Mouse (Mus musculus) adrenal gland, postnatal 14 days (tissue): ENCODE data around the gene Glo1. TPM values are rescaled to one million over a fixed set of nuclear protein-coding genes. Genes with fewer than 3 reads are reported as not detected.

ENCODE experiments used
- DNase-seq: peaks from one replicate; pipeline ENCODE4 v3.0.0; 2021; ENCODE audit warnings: mixed read lengths
- total RNA-seq: library from RNA; stranded (reverse); gene quantifications from 2 replicates; pipeline ENCODE4 v1.2.3, GENCODE M21; 2021

The Glo1 gene
- total RNA-seq, 1 experiment from 2014 or later, result 123 TPM

- DNase-seq, result peak; percentile 100
Measured at GRCm38 (mm10) chr17:30612075-30612859, 14.4 kb downstream of the Glo1 start.

DNA sequence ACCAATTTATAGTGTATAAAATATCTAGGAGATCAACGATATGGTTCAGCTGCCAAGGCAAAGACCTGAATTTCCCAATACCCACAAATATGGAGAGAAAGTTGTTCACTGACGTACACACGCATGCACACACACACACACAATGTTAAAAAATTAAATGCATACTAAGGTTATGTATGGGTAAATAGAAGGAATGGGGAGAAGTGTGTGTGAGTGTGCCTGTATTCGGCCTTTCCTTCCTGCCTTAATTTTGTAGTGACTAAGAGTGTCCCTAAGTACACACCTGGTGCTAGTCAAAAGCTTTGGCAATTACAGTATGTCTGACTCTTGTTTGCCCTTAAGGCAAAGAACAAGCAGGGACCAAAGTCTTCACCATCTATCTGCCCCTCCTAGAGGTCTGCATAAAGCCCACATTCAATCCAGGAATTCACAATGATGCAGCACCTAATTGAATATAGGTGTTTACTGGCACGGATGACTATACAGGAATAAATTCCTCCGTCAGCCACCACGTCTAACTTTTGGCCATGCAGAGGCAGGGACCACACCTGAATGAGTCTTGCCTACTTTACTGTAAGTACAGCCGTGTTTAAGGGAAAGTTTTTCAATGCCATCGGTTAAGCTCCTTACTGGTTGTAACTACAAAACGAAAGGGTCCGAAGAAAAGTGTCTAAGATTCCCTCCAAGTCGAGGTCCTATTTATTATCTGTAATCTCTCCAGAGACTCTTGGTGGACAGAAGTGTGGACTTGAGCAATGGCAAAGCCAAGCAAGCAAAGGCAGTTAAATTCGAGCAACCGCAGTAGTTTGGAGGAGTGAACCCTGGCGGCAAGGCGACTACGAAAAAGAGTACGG, 15.2 kb downstream of the Glo1 start:
- DNase-seq, result no peak

- DNase-seq, result no peak
Measured at GRCm38 (mm10) chr17:30610739-30611138, 15.9 kb downstream of the Glo1 start.

DNA sequence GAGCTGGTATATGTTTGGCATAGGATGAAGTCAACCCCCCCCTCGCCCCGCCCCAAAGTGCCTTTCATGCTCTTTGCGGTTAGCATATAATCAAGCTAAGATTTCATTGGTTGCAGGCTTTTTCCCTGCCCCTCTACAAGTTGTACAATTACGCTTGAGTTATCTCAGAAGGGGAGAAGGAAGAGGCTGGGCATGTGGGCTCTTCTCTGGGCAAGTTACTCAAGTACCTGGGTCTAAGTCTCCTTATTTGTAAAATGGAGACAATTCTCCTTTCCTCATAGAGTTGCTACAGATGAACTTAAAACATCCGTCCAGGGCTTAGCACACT, 16.7 kb downstream of the Glo1 start:
- no peak for DNase-seq

DNA sequence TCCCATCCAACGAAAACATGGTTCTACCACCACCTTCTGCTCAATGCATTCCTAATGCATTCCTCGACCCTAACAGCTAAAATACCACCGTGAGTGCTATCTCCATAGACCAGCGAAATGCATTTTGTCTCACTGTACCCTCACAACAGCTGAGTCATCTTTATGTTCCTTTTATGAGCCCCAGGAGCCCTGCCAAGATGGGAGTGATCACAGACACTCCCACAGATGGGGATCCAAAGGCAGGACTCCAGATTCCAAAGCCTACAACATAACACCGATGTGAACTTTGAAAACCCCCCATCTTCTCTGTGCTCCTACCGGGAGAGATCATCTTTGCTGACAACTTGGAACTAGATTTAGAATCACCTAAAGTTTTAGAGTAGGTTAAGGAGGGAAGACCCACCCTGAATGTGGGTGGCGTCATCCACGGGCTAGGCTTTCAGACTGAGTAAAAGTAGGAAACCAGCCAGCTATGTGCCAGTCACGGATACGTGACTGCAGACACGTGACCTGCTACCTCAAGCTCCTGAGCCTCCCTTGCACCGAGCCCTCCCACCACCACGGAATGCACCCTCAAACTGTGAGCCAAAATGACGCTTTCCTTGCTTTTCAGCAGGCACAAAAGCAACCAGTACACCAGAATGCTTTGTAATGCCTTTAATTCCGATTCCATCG, 17.2 kb downstream of the Glo1 start:
- DNase-seq, result no peak

DNA sequence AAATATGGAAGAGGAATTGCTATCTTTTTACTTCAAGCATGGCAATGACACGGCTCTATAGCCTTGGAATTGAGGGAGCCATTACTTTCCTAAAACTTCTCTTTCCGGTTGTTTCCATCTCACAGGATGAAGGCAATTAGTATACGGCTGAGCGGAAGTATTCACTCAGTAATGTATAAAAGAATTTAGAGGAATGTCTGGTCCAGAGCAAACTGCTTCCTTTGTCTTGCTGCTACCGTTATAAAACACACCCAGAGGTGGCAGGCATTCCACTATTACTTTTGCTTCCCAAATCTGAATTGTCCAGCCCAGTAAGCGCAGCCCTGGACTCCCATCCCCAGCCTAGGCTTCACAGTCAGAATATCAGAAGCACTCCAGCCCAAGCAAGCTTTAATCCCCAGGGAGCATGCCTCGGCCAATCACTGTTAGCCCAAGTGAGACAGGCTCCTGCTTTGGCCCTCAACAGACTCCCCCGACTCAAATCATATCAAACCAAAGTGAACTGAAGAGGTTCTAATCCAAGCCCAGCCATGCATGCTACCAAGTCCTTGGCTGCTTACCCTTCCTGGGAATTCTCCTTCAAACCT, 18.7 kb downstream of the Glo1 start:
- DNase-seq, result no peak

GRCm38 (mm10) chr17:30607330-30607729, 19.3 kb downstream of the Glo1 start:
- no peak for DNase-seq

GRCm38 (mm10) chr17:30606634-30607081, 20.0 kb downstream of the Glo1 start:
- no peak for DNase-seq

DNA sequence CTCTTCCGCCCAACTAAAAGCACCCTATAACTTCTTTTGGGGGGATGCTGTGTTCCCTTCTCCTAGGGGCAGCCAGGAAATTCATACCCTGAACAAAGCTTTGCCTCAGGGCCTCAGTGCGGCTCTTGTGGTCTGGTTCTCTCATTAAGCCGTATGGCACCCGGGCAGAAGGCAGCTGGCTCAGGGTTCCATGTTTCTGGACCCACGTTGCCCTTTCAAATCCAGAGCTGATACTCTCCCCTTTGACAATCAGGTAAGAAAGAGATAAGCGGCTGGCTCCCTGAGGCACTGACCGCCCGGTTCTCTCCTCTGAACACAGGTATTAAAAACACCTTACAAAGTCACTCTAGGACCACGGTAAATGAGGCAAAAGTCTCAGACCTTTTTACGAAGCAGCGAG, 20.5 kb downstream of the Glo1 start:
- DNase-seq, result no peak

DNA sequence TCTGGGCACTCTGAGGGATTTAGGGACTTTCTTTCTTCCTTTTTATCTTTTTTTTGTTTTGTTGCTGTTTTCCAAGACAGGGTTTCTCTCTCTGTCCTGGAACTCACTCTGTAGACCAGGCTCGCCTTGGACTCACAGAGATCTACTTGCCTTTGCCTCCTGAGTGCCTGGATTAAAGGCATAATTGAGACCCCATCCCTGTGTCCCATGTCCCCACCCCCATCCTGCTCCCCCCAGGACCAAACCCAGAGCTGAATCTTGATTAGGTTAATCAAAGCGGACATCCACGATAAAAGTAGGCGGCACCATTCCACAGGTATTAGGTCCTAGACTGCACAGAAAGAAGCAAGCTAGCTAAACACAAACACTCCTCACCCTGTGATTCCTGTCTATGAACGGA, 21.7 kb downstream of the Glo1 start:
- no peak for DNase-seq

- peak; percentile 33 for DNase-seq
Measured at GRCm38 (mm10) chr17:30604296-30604695, 22.4 kb downstream of the Glo1 start.

GRCm38 (mm10) chr17:30602175-30602574, 24.5 kb downstream of the Glo1 start:
- DNase-seq, result no peak

DNA sequence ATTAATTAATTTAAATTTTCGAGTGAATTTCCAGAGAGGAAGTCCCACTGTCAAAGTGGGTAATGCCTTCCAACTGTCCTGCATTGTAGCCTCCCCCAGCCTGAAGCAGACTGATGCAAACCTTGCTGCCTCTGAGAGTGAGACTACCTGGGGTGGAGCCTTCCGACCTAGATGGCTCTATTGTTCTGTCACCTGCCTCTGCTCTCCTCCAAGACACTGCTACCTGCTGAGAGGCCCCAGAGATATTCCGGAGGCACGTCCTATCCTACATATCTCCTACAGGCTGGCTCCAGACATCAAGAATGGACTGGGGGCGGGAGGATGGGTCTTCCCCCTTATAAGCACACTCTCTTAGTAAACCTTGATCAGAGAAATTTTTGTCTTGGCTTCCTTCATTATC, 28.4 kb downstream of the Glo1 start:
- no peak for DNase-seq

- no peak for DNase-seq
Measured at GRCm38 (mm10) chr17:30597786-30598185, 28.9 kb downstream of the Glo1 start.

- DNase-seq, result no peak
Measured at GRCm38 (mm10) chr17:30594846-30595245, 31.8 kb downstream of the Glo1 start.

GRCm38 (mm10) chr17:30594407-30594806, 32.3 kb downstream of the Glo1 start:
- no peak for DNase-seq

DNA sequence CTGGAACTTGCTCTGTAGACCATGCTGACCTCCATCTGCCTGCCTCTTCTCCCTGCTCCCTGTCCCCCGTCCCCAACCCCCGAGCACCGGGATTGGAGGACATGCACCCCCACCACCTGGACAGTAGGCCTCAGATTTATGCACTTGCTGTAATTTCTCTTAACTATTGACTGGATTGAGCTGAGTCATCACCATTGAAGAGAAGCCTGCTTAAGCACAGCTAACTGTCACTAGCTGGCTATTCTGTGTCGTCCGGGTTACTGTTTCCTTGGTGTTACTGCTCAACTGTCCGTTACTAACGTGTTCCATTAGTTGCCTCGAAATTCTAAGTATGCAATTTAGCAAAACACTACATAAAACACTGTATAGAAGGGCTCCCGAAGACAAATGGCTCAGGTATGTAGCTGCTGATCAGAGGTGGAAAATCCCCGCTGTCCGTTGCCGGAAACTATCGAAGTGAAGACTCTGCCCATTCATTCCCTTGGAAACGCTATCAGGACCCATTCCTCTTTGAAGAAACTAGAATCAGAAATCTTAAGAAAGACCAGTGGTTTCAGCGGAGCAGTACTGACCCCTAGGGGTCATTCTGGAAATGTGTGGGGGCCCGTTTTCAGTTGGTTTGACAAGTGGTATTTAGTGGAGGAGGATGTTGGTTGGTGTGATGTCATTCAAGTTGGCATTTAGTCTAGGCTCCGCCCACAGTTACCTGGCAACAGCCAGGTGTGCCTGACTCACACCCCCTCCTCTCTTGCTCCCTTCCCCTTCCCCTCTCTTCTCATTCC, 36.1 kb downstream of the Glo1 start:
- peak; percentile 69 for DNase-seq

DNA sequence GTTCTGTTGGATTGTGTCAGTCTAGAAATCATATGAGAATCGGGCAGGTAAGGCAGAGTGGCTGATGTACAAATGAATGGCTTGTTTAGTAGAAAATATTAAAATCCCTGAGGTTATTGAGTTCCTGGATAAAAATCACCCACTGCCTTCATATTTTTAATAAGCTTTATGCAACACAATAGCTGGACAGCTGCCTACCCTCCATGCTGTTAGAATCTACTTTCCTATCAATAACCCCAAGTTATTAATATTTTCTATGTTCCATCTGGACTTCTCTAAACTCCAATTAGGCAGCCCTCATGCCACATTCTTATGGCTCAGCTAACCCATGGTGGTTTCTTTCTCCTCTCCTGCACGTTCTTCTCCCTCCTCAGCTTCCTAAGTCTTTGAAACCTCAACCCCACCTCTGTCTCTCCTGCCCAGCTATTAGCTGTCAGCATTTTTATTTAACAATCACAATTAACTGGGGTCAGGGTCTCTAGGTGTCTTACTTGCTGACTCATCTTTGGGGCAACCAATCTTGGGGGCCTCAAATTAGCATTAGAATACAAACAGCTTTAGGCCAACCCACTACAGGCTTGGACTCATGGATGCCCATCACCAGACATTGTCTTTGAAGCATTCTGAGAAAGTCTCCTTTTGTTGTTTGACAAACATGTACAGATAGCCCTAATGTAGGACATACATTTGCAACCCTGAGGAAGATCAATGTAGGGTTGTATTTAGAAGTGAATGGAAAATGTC, 43.2 kb downstream of the Glo1 start:
- no peak for DNase-seq

DNA sequence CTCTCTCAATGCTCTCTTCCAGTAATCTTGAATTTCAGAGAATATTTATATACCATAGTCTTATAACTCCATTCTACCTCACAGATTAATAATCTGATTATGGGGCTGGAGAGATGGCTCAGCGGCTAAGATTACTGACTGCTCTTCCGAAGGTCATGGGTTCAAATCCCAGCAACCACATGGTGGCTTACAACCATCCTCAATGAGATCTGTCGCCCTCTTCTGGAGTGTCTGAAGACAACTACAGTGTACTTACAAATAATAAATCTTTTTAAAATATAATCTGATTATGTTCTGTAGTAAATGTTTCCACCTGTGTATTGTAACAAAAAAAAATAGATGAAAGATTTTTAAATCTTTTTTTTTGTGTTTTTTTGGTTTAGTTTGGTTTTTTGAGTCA, 44.4 kb downstream of the Glo1 start:
- no peak for DNase-seq

DNA sequence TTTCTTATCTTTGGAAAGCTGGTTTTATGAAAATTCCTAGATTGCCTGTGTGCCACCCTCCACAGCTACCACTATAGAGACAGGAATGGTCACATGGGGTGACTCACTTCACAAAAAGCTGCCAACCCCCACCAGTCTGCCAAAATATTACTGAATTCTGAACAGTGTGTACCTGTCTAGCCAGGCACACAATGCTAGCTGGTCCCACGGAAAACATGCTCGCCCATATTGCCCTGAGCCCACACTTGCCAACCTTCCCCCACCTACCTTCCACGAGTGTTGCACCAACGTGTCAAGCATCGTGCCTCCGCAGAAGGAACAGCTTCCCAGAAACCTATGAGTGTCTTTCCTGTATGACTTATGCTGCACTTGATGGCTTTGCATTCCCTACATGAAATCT, 45.5 kb downstream of the Glo1 start:
- DNase-seq, result no peak

DNA sequence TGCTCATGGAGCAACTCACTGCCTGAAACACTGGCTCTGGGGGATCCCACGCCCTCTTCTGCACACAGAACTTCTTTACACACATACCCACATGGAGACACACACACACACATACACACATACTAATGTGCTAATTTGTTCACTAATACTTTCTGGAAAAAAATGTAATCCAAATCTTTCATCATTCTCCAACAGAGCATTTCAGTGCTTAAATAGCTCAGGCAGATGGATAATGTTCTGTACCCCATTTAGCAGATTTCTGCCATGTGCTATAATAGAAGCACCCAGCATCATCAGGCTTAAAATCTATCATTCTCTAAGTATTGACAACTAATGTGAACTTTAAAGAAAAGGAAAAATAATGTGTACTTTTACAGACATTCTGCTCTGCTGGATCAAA, 45.9 kb downstream of the Glo1 start:
- DNase-seq, result no peak
